Mouse (Mus musculus) E14TG2a.4 (cell line): ENCODE data around the gene Nfic.

Experiments
- CTCF ChIP-seq: conservative IDR thresholded peaks from 2 replicates; pipeline ENCODE4 v1.5.1; 2014; ENCODE audit warnings: low read length
- NANOG ChIP-seq: IDR thresholded peaks from 2 replicates; pipeline ENCODE4 v1.6.1; 2014; ENCODE audit warnings: borderline replicate concordance, low read length, mixed read lengths

DNA sequence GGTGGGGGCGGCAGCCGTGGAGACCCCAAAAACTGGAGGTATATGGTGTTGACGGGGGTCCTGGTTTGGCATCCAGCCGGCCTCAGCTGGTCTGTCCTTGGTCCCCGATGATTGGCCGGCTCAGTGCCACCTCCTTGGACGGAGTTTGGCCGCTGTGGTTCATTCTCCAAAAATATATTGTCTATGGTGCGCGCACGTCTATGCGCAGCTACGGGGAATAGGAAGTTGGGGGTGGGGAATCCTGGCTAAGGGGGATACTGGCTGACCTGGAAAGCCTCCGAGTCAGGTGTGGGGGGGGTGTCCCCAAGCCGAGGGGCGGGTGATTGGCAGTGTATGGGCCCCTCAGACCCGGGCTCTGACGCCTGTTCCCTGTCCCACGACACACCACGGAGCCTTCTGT lies 5.0 kb upstream of the Nfic start:
- TF ChIP-seq CTCF (no peak), NANOG (no peak)
